Mouse (Mus musculus) erythroblast, adult 5-6 weeks (primary cell): ENCODE data around the gene Olfr573-ps1. TPM values are rescaled to one million over a fixed set of nuclear protein-coding genes. Genes with fewer than 3 reads are reported as not detected.

ENCODE experiments used
- ATAC-seq: replicated peaks from 2 replicates; pipeline ENCODE4 v1.8.0; 2016; ENCODE audit warnings: moderate number of reproducible peaks, mild to moderate bottlenecking, moderate TSS enrichment, inconsistent platforms; ENCODE audit not compliant: poor library complexity, low FRiP score, severe bottlenecking
- total RNA-seq, 2 experiments: library from RNA; stranded (forward) in 1 of 2; stranded (reverse) in 1 of 2; fragments of 150-400 nt in 1 of 2; fragments of 200-764, 138-1000 nt in 1 of 2; gene quantifications; 2 replicates each; pipeline versions ENCODE4 v1.2.3 to v1.2.4; 2015 to 2017; ENCODE audit warnings: low replicate concordance in 2 of 2

Olfr573-ps1 gene
- total RNA-seq (2015; ENCODE audit: low replicate concordance) = not detected in 2 replicates
- not detected in 2 replicates for total RNA-seq (2017; ENCODE audit: low replicate concordance)

DNA sequence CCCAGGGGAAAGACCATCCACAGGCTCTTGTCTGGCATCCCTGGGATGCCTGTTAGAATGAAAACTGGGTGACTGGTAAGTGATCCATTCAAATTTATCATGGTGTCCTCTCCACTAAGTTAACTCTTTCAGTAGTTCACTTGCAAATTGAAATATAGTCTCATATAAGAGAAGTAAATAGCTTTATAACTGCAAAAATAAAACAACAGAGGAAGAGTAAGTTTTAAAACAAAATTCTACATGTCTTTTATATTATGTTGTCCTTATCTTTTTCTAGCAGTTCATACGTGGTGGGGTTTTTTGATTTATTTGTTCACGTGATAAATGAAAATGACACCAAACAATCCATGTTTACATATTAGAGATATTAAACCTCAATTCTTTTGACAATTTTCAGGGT lies at the start of gene Olfr573-ps1:
Olfr573-ps1 (minus strand) TSS at position 101 of the 400 bp plus-strand sequence.
- ATAC-seq = no peak

DNA sequence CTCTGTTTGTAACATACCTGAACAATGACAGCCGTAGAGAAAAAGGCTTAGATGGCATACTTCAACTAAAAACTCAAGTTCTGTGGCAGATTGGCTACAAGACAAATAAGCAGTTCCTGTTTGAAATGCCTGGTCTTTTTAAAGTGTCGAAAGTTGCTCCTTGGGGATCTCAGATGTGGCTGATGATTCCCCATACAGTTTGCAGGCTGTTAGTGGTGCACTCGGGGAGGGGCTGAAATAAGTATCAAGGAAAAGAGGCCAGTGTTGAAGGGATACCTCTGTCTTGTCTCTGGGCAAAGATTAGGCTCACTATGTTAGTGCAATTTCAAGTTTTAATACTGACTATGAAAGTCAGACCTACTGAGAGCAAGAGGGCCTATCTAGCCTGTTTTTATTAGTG lies 46.8 kb upstream of the Olfr573-ps1 start, which contains the start of gene Olfr578:
Olfr578 (minus strand) TSS at position 101 of the 400 bp plus-strand sequence.
- ATAC-seq = no peak

DNA sequence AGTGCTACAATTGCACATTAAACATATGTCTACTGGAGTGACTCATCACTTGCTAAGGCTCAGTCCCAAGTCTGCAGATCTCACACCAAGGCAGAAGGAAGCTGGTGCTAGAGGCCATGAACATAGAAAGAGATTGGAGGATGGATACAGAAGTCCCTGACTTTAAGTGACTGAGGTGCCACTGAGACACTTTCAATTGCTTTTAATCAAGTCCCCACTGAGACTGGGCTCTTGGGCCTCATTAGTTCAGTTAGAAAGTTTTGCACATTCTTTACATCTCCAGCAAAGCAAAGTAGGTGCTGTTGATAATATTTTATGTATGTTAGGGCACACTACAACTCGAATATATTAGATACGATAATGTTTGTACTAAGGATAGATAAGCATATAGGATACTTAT lies 33.5 kb upstream of the Olfr573-ps1 start, which contains the start of gene Olfr577:
Olfr577 (minus strand) TSS at position 101 of the 400 bp plus-strand sequence.
- no peak for ATAC-seq

DNA sequence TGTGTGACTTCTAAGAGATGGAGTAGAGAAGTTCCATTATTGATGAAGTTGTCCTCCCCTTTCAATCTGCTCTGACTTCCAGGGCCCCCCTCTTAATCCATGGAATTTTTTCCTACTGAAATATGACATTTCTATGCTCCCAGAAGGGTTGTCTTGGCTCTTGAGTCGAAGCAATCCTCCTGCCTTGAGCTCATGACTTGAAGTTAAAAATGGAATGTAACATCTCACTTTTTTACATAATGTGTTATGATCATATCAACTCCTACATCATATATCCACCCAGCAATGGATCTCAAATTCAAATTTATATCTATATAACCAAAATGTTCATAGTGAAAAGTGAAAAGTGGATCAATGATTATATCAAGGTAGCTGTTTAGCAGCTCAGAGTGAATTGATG lies 32.0 kb upstream of the Olfr573-ps1 start:
- ATAC-seq = no peak

DNA sequence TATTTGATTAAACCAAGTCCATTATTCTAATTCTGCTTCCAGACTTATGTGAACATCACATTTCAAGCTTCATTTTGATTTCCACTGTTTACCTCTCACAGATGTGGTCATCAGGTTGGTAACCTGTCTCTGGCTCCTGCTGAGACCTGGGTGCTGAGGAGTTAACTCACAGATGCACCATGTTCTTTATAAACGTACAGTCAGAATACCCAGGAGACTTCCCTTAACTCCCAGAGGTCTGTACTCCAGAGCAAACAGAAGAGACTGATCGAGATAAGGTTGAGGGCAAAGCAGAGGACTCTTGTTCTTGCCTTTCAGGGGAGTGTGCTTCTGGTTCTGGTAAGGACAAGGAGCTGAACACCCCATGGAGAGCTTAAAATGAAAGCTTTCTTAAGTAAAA lies 20.0 kb upstream of the Olfr573-ps1 start, which contains the start of gene Olfr576:
Olfr576 (plus strand) TSS at position 301 of the 400 bp plus-strand sequence.
- ATAC-seq = no peak

DNA sequence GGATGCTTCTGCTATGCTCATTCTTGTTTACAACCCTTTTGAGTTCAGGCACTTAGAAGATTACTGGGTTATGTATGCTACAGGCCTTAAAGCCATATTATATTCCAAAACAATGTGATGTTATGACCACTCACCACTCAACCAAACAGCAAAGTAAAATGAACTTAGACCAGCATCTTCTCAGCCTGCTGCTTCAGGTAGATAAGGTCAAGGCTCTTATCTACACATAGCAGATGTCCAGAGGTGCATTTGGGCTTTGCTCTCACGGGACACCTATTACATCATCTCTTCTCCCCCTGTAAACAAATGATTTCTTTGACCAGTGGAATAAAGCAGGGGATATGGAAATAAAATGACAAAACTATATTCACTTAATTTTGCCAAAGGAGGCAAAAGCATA lies 16.2 kb upstream of the Olfr573-ps1 start, which contains the start of gene Olfr575:
Olfr575 (minus strand) TSS at position 183 of the 400 bp plus-strand sequence.
- peak; percentile 69; the same call in 1 of the 2 replicates for ATAC-seq

DNA sequence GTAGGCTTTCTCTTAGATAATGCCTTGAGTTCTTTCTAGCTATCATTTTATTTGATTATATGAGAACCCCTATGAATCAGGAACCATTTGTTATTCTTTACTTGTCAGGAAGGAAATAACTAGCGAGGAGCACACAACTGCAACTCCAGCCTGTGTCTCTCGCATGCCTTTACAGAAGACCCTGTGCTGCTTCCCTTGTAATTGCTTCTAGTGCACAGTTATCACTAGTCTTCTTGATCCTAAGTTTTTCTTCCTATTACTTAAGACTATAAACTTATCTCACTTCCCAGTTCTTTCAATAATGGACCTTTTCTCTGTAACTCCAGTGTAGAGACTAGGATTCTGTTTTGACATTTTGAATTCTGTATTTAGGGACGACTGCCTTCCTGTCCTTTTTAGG lies 15.8 kb upstream of the Olfr573-ps1 start:
- no peak for ATAC-seq

DNA sequence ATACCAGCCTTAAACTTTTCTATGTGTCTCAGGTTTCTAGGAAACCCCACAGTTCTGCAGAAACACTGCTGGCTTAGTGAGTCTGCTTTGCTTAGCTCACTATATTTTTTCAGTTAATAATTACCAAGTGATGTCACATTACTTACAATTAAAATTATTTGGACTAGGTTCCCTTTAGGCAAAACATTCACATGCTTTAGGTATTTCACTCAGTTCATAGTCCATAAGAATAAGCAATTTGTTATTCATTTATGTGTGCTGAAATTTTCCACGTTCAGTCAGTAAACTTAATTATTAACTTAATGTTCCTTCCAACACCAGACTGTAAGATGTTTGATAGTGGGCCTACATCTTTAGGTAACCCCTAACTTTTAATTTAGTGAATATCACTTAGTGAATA lies 8.4 kb upstream of the Olfr573-ps1 start:
- ATAC-seq = no peak

DNA sequence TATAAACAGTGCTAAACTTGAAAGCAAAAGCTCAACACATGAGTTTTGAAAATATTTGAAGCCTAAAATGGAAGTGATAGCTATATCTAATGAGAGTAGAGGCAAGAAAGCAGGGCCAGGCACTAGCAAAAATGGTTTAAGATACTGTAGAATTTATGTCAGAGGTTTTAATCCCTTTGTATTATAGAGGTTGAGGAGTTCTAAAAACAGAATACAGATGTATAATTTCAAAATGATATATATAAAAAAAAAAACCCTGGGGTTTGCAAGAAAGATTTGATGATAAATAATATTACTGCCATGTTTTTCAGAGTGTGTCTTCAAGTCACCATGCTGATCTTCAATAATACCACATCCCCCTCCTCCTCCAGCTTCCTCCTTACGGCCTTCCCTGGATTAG lies 5.8 kb upstream of the Olfr573-ps1 start, which contains the start of gene Olfr574:
Olfr574 (plus strand) TSS at position 301 of the 400 bp plus-strand sequence.
- no peak for ATAC-seq

DNA sequence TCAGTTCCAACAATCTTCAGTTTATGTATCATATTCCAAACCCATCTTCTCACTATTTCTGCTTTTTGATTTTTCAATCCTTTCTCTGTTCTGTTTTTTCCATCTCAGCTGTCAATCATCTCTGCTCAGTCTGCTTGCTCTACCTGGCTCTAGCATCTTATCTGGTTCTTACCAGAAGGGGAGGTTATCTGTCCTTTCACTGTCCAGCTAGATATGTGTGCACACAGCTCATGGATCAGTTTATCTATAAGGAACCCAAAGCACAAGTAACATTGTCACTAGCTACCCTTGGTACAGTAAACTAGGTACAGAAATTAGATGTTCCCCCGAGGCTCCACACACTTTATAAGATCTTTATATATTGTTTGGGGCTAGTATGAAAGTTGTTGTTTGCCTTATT lies 1.0 kb upstream of the Olfr573-ps1 start:
- ATAC-seq = no peak

DNA sequence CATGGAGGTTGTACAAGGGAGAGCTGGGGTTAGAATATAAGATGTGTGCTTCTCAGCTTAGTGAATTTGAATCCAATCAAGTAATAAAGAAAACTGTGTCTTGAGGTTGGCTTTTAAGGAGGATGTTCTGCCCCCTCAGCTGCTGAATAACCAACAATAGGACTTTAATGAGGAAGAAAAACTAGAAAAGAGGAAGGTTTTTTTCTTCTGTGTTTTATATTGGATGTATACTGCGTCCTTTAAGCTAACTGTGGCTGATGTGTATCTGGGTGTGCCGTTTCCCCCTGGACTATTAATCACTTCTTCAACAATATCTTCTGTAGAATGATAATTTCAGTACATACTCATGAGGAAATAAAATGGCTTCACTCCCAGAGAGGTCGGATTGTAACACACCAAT lies 15.3 kb downstream of the Olfr573-ps1 start:
- ATAC-seq = no peak

DNA sequence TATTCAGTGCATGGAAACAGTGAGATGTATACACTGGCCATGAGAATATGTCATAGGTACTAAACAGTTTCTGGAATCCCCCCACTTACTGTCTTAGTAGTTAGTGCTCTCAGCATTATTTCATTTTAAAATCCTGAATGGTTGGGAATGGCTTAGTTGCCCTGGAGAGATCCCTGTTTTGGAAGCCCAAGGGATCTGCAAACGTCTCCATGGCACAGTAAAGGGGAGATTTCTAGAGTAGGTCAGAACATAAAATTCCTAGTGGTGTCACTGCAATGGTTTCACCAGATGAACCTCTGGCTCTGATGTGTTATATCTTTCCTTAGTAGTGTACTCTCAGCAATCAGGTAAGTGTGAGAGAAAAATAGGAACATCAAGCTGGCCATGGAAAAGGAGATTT lies 18.3 kb downstream of the Olfr573-ps1 start, which contains the start of gene Olfr572:
Olfr572 (plus strand) TSS at position 301 of the 400 bp plus-strand sequence.
- ATAC-seq = no peak

DNA sequence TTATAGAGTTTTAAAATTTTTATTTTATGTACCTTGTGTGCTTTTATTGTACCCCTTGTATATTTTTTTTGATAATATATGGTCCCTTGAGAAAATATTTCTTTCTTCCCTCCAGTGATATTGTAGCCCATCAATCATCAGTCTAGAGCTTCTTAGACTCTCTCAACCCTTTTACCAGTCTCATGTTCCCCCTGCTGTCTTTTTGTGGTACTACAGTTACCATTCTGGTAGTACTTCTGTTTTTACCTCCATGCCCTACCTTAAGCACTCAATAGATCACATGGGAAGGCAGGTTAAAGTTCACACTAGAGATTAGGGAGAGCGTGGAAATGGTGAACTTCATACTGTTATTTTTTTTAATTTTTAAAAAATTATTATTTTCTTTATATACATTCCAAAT lies 22.7 kb downstream of the Olfr573-ps1 start:
- no peak for ATAC-seq

DNA sequence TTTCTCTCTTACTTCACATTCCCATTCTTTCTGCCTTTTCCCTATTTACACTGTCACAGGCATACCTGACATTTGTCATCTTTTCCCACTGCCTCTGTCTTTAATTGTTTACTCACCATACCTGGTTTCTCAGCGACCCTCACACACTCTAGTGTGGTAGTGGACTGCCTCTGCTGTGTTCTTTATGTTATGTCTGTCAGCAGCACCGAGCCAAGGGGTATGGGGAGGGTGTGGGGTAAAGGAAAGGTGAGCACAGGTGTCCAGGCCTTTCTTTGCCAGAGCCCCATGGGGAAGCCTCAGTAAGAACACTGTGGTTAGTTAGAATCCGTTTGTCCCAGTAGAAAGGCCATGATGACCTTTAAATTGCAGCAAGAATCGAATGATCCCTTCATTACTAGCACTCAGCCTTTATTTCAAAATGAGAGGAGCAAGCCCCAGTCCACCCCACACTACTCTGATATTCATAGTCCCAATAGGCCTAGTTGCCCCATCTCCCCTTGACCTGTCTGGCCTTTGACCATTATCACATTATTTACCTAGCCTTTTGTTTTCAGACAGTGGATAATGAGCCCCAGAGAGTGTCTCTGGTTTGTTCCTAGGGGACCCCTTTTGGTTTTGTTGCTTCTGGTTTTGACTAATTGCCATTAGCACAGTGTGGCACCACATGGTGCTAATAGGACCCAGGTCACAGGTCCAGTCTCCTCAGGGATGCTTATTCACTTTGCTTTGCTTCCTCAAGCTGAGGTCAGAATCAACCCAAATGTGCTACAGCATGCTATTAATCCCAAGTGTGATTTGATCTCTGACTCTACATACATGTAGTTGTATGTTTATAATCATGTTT lies 25.1 kb downstream of the Olfr573-ps1 start, which contains the start of gene Olfr571:
Olfr571 (minus strand) TSS at position 505 of the 844 bp plus-strand sequence.
- ATAC-seq = no peak

DNA sequence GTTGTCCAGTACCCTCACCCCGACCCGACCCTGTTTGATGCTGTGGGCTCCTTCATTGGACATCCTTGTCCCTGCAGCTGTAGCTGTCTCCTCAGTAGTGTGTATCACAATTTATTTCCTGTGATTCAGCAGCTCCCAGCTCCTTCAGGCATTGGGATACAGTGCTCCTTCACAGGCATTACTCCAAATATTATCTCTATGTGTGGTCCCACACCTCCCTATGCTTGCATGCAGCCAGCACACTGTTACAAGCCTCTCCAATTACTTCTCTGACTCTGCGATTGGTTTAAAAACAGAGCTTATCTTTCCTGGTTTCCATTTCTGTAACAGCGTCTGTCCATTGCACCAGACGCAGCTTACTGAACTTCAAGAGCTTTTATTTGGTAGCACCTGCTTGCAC lies 26.0 kb downstream of the Olfr573-ps1 start:
- ATAC-seq = no peak

DNA sequence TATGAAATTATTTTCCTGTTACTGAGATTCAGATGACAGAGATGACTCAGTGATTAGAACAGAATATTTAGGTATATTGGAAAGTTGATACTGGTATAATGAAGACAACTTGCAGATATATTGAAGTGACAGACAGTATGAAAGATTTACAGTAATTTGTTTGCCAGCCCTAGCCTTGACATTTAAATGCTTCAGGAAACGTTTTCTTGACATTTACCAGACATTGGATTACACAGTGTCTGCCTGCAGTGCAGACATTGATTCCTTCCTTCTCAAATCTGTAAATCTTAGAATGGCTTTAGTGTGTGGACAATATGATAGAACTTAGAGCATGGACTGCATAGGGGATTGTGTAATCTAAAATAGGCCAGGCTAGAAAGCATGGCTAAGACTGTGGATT lies 27.1 kb downstream of the Olfr573-ps1 start:
- no peak for ATAC-seq

Other genes with a start within 250 kb of the Olfr573-ps1 start
- gene Olfr557, start 246.7 kb downstream of the Olfr573-ps1 start, total RNA-seq (2015; ENCODE audit: low replicate concordance) = not detected in 2 replicates
- not detected in 2 replicates for gene Olfr557, start 246.7 kb downstream of the Olfr573-ps1 start, total RNA-seq (2017; ENCODE audit: low replicate concordance)
- gene Olfr558, start 240.4 kb downstream of the Olfr573-ps1 start, total RNA-seq (2015; ENCODE audit: low replicate concordance) = not detected in 2 replicates
- not detected in 2 replicates for gene Olfr558, start 240.4 kb downstream of the Olfr573-ps1 start, total RNA-seq (2017; ENCODE audit: low replicate concordance)
- gene Olfr33, start 223.5 kb downstream of the Olfr573-ps1 start, total RNA-seq (2015; ENCODE audit: low replicate concordance) = not detected in 2 replicates
- not detected in 2 replicates for gene Olfr33, start 223.5 kb downstream of the Olfr573-ps1 start, total RNA-seq (2017; ENCODE audit: low replicate concordance)
- gene Olfr559, start 215.1 kb downstream of the Olfr573-ps1 start, total RNA-seq (2015; ENCODE audit: low replicate concordance) = not detected in 2 replicates
- gene Olfr559, start 215.1 kb downstream of the Olfr573-ps1 start, total RNA-seq (2017; ENCODE audit: low replicate concordance) = not detected in 2 replicates
- gene Olfr560, start 183.2 kb downstream of the Olfr573-ps1 start, total RNA-seq (2015; ENCODE audit: low replicate concordance) = not detected in 2 replicates
- gene Olfr560, start 183.2 kb downstream of the Olfr573-ps1 start, total RNA-seq (2017; ENCODE audit: low replicate concordance) = not detected in 2 replicates
- gene Olfr78, start 183.1 kb downstream of the Olfr573-ps1 start, total RNA-seq (2015; ENCODE audit: low replicate concordance) = not detected in 2 replicates
- gene Olfr78, start 183.1 kb downstream of the Olfr573-ps1 start, total RNA-seq (2017; ENCODE audit: low replicate concordance) = not detected in 2 replicates
- not detected in 2 replicates for gene Olfr561, start 171.4 kb downstream of the Olfr573-ps1 start, total RNA-seq (2015; ENCODE audit: low replicate concordance)
- gene Olfr561, start 171.4 kb downstream of the Olfr573-ps1 start, total RNA-seq (2017; ENCODE audit: low replicate concordance) = not detected in 2 replicates
- not detected in 2 replicates for gene Olfr564, start 139.1 kb downstream of the Olfr573-ps1 start, total RNA-seq (2015; ENCODE audit: low replicate concordance)
- not detected in 2 replicates for gene Olfr564, start 139.1 kb downstream of the Olfr573-ps1 start, total RNA-seq (2017; ENCODE audit: low replicate concordance)
- not detected in 2 replicates for gene Olfr566, start 83.8 kb downstream of the Olfr573-ps1 start, total RNA-seq (2015; ENCODE audit: low replicate concordance)
- gene Olfr566, start 83.8 kb downstream of the Olfr573-ps1 start, total RNA-seq (2017; ENCODE audit: low replicate concordance) = 0.77 TPM in 1 of 2 replicates, not detected in the other
- not detected in 2 replicates for gene Olfr568, start 65.5 kb downstream of the Olfr573-ps1 start, total RNA-seq (2015; ENCODE audit: low replicate concordance)
- gene Olfr568, start 65.5 kb downstream of the Olfr573-ps1 start, total RNA-seq (2017; ENCODE audit: low replicate concordance) = not detected in 2 replicates
- gene Olfr569, start 51.7 kb downstream of the Olfr573-ps1 start, total RNA-seq (2015; ENCODE audit: low replicate concordance) = not detected in 2 replicates
- gene Olfr569, start 51.7 kb downstream of the Olfr573-ps1 start, total RNA-seq (2017; ENCODE audit: low replicate concordance) = not detected in 2 replicates
- gene Olfr570, start 48.0 kb downstream of the Olfr573-ps1 start, total RNA-seq (2015; ENCODE audit: low replicate concordance) = not detected in 2 replicates
- not detected in 2 replicates for gene Olfr570, start 48.0 kb downstream of the Olfr573-ps1 start, total RNA-seq (2017; ENCODE audit: low replicate concordance)
- not detected in 2 replicates for gene Olfr571, start 25.0 kb downstream of the Olfr573-ps1 start, total RNA-seq (2015; ENCODE audit: low replicate concordance)
- not detected in 2 replicates for gene Olfr571, start 25.0 kb downstream of the Olfr573-ps1 start, total RNA-seq (2017; ENCODE audit: low replicate concordance)
- gene Olfr572, start 18.2 kb downstream of the Olfr573-ps1 start, total RNA-seq (2015; ENCODE audit: low replicate concordance) = not detected in 2 replicates
- gene Olfr572, start 18.2 kb downstream of the Olfr573-ps1 start, total RNA-seq (2017; ENCODE audit: low replicate concordance) = not detected in 2 replicates
- not detected in 2 replicates for gene Olfr574, start 5.9 kb upstream of the Olfr573-ps1 start, total RNA-seq (2015; ENCODE audit: low replicate concordance)
- gene Olfr574, start 5.9 kb upstream of the Olfr573-ps1 start, total RNA-seq (2017; ENCODE audit: low replicate concordance) = not detected in 2 replicates
- gene Olfr575, start 16.2 kb upstream of the Olfr573-ps1 start, total RNA-seq (2015; ENCODE audit: low replicate concordance) = not detected in 2 replicates
- not detected in 2 replicates for gene Olfr575, start 16.2 kb upstream of the Olfr573-ps1 start, total RNA-seq (2017; ENCODE audit: low replicate concordance)
- gene Olfr576, start 20.1 kb upstream of the Olfr573-ps1 start, total RNA-seq (2015; ENCODE audit: low replicate concordance) = not detected in 2 replicates
- gene Olfr576, start 20.1 kb upstream of the Olfr573-ps1 start, total RNA-seq (2017; ENCODE audit: low replicate concordance) = 0.43 TPM in 1 of 2 replicates, not detected in the other
- gene Olfr577, start 33.4 kb upstream of the Olfr573-ps1 start, total RNA-seq (2015; ENCODE audit: low replicate concordance) = not detected in 2 replicates
- gene Olfr577, start 33.4 kb upstream of the Olfr573-ps1 start, total RNA-seq (2017; ENCODE audit: low replicate concordance) = not detected in 2 replicates
- gene Olfr578, start 46.7 kb upstream of the Olfr573-ps1 start, total RNA-seq (2015; ENCODE audit: low replicate concordance) = not detected in 2 replicates
- gene Olfr578, start 46.7 kb upstream of the Olfr573-ps1 start, total RNA-seq (2017; ENCODE audit: low replicate concordance) = not detected in 2 replicates
- not detected in 2 replicates for gene Olfr582, start 95.4 kb upstream of the Olfr573-ps1 start, total RNA-seq (2015; ENCODE audit: low replicate concordance)
- gene Olfr582, start 95.4 kb upstream of the Olfr573-ps1 start, total RNA-seq (2017; ENCODE audit: low replicate concordance) = not detected in 2 replicates
- not detected in 2 replicates for gene Olfr583, start 108.7 kb upstream of the Olfr573-ps1 start, total RNA-seq (2015; ENCODE audit: low replicate concordance)
- not detected in 2 replicates for gene Olfr583, start 108.7 kb upstream of the Olfr573-ps1 start, total RNA-seq (2017; ENCODE audit: low replicate concordance)
- not detected in 2 replicates for gene Olfr584, start 139.3 kb upstream of the Olfr573-ps1 start, total RNA-seq (2015; ENCODE audit: low replicate concordance)
- not detected in 2 replicates for gene Olfr584, start 139.3 kb upstream of the Olfr573-ps1 start, total RNA-seq (2017; ENCODE audit: low replicate concordance)
- gene Olfr585, start 155.1 kb upstream of the Olfr573-ps1 start, total RNA-seq (2015; ENCODE audit: low replicate concordance) = not detected in 2 replicates
- gene Olfr585, start 155.1 kb upstream of the Olfr573-ps1 start, total RNA-seq (2017; ENCODE audit: low replicate concordance) = 2.2 TPM in 1 of 2 replicates, not detected in the other
- gene Olfr586, start 183.1 kb upstream of the Olfr573-ps1 start, total RNA-seq (2015; ENCODE audit: low replicate concordance) = not detected in 2 replicates
- gene Olfr586, start 183.1 kb upstream of the Olfr573-ps1 start, total RNA-seq (2017; ENCODE audit: low replicate concordance) = 0.17 TPM in 1 of 2 replicates, not detected in the other
- gene Olfr588-ps1, start 198.3 kb upstream of the Olfr573-ps1 start, total RNA-seq (2015; ENCODE audit: low replicate concordance) = not detected in 2 replicates
- not detected in 2 replicates for gene Olfr588-ps1, start 198.3 kb upstream of the Olfr573-ps1 start, total RNA-seq (2017; ENCODE audit: low replicate concordance)
- gene Olfr589, start 213.8 kb upstream of the Olfr573-ps1 start, total RNA-seq (2015; ENCODE audit: low replicate concordance) = not detected in 2 replicates
- gene Olfr589, start 213.8 kb upstream of the Olfr573-ps1 start, total RNA-seq (2017; ENCODE audit: low replicate concordance) = not detected in 2 replicates
- not detected in 2 replicates for gene Olfr591, start 235.8 kb upstream of the Olfr573-ps1 start, total RNA-seq (2015; ENCODE audit: low replicate concordance)
- not detected in 2 replicates for gene Olfr591, start 235.8 kb upstream of the Olfr573-ps1 start, total RNA-seq (2017; ENCODE audit: low replicate concordance)
- not detected in 2 replicates for gene Olfr592, start 242.2 kb upstream of the Olfr573-ps1 start, total RNA-seq (2015; ENCODE audit: low replicate concordance)
- 0.70 TPM in 1 of 2 replicates, not detected in the other for gene Olfr592, start 242.2 kb upstream of the Olfr573-ps1 start, total RNA-seq (2017; ENCODE audit: low replicate concordance)